Mouse (Mus musculus): ENCODE data around the gene Pcp4.

DNA sequence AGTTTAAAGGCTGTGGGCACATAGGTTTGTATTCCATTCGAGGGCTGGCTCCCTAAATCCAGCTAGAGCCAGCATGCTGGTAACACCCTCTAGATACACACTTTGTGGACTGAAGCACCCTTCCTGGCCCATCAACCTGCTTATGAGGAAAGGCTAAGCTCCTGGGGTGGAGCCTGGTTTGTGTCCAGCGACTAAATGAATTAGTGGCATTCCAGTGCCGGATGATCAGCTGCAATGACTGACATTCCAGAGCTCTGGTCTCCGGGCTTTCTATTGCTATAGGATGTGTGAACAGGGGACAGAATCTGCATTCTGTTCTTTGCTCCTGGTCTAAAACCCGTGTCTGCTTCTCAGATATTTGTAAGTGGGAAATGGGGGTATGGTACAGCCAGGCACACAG lies 5.0 kb downstream of the Pcp4 start:
- TF ChIP-seq RCOR1 (conservative IDR thresholded peaks at IDR 0.05; ENCODE audit: low read depth, low read length) (no peak), IRF4 (IDR thresholded peaks at IDR 0.05; ENCODE audit: low read depth, low read length) (no peak), CTCF (conservative IDR thresholded peaks at IDR 0.05 in 1 of 2, IDR thresholded peaks at IDR 0.05 in 1 of 2; ENCODE audit: low read depth in 2 of 2, low read length in 2 of 2) (no peak), MXI1 (IDR thresholded peaks at IDR 0.05; ENCODE audit: low read depth, low read length) (no peak), POLR2A (IDR thresholded peaks at IDR 0.05; ENCODE audit: low read depth, low read length) (no peak), ETS1 (conservative IDR thresholded peaks at IDR 0.05; ENCODE audit: low read depth, low read length) (no peak), UBTF (IDR thresholded peaks at IDR 0.05; ENCODE audit: low read depth, low read length) (no peak), ZNF384 (IDR thresholded peaks at IDR 0.05; ENCODE audit: low read depth, low read length) (no peak), NRF1 (IDR thresholded peaks at IDR 0.05; ENCODE audit: low read depth, low read length) (no peak), TBP (conservative IDR thresholded peaks at IDR 0.05; ENCODE audit: low read depth, low read length) (no peak), TCF12 (IDR thresholded peaks at IDR 0.05; ENCODE audit: low read depth, low read length) (no peak)
